Mouse (Mus musculus) E14TG2a.4 (cell line): ENCODE data around the gene Glb1.

Experiments used
- CTCF ChIP-seq: conservative IDR thresholded peaks from 2 replicates; pipeline ENCODE4 v1.5.1; 2014; ENCODE audit warnings: low read length
- NANOG ChIP-seq: IDR thresholded peaks from 2 replicates; pipeline ENCODE4 v1.6.1; 2014; ENCODE audit warnings: borderline replicate concordance, low read length, mixed read lengths
- POU5F1 ChIP-seq: IDR thresholded peaks from 2 replicates; pipeline ENCODE4 v1.6.1; 2014; ENCODE audit warnings: low read length, borderline replicate concordance

- no peak for TF ChIP-seq CTCF
- no peak for TF ChIP-seq POU5F1
- no peak for TF ChIP-seq NANOG
Measured at GRCm38 (mm10) chr9:114387086-114387485, 13.8 kb upstream of the Glb1 start.
